Mouse (Mus musculus): ENCODE measurements at regions not wholly inside any gene's neighbourhood (a gene's known extent, or its start where the extent isn't known, plus 50 kb on each side); places are given as distances from the start of the nearest gene placed in this dataset.

GRCm38 (mm10) chr2:51238131-51238931 lies 89.4 kb upstream of the Rnd3 start:
- H3K36me3 ChIP-seq (ENCODE audit: control insufficient read depth, insufficient read depth, low read length): no peaks in the 10 kb centered on the region
- peak; percentile 82 for DNase-seq (ENCODE audit: low spot score)
- no peak overlapping the region for H3K27ac ChIP-seq (replicated peaks; ENCODE audit: low read depth, low read length)
- H3K4me3 ChIP-seq (replicated peaks; ENCODE audit: low read length): no peak overlapping the region
- peaks cover 19% of the 10 kb centered on the region; the same call in 1 of the 2 replicates for H3K4me1 ChIP-seq (ENCODE audit: control insufficient read depth, insufficient read depth, low read length)
- H3K9me3 ChIP-seq (ENCODE audit: control insufficient read depth, low read length): no peaks in the 10 kb centered on the region
- H3K9ac ChIP-seq (ENCODE audit: low read depth, low read length, severe bottlenecking): no peak overlapping the region
- no peak for TF ChIP-seq POLR2A (IDR thresholded peaks at IDR 0.05; ENCODE audit: borderline replicate concordance, extremely low read depth, insufficient read depth, insufficient read length)
- WGBS: 4% methylated on average over 16 of the region's 16 CpGs
- H3K4me2 ChIP-seq (replicated peaks; ENCODE audit: low read depth, low read length, severe bottlenecking): peak overlapping the region; percentile 37
- peak; percentile 88 for ATAC-seq (ENCODE audit: low FRiP score, low read depth)
- no peaks in the 10 kb centered on the region for H3K27me3 ChIP-seq (ENCODE audit: control insufficient read depth, insufficient read depth, low read length)

- H3K27ac ChIP-seq (replicated peaks; ENCODE audit: low read depth, low read length): 0 out of 2 replicates have a peak overlapping the region, but pooled peaks have one; percentile 3
- no peak overlapping the region for H3K4me2 ChIP-seq (replicated peaks; ENCODE audit: low read depth, low read length, severe bottlenecking)
- peak; percentile 60 for DNase-seq (ENCODE audit: low spot score)
- peaks cover 19% of the 10 kb centered on the region; the same call in 1 of the 2 replicates for H3K4me1 ChIP-seq (ENCODE audit: control insufficient read depth, insufficient read depth, low read length)
- TF ChIP-seq POLR2A (IDR thresholded peaks at IDR 0.05; ENCODE audit: borderline replicate concordance, extremely low read depth, insufficient read depth, insufficient read length): no peak
- ATAC-seq (ENCODE audit: low FRiP score, low read depth): no peak
- no peak overlapping the region for H3K9ac ChIP-seq (ENCODE audit: low read depth, low read length, severe bottlenecking)
- 33% methylated on average over 10 of the region's 10 CpGs for WGBS
- H3K9me3 ChIP-seq (ENCODE audit: control insufficient read depth, low read length): no peaks in the 10 kb centered on the region
- H3K4me3 ChIP-seq (replicated peaks; ENCODE audit: low read length): no peak overlapping the region
- H3K27me3 ChIP-seq (ENCODE audit: control insufficient read depth, insufficient read depth, low read length): no peaks in the 10 kb centered on the region
- no peaks in the 10 kb centered on the region for H3K36me3 ChIP-seq (ENCODE audit: control insufficient read depth, insufficient read depth, low read length)
These were observed 88.5 kb upstream of the Rnd3 start for GRCm38 (mm10) chr2:51237451-51237850.

- no peaks in the 10 kb centered on the region for H3K27me3 ChIP-seq (ENCODE audit: control insufficient read depth, insufficient read depth, low read length)
- no peak for ATAC-seq (ENCODE audit: low FRiP score, low read depth)
- TF ChIP-seq POLR2A (IDR thresholded peaks at IDR 0.05; ENCODE audit: borderline replicate concordance, extremely low read depth, insufficient read depth, insufficient read length): no peak
- no peak overlapping the region for H3K9ac ChIP-seq (ENCODE audit: low read depth, low read length, severe bottlenecking)
- DNase-seq (ENCODE audit: low spot score): no peak
- H3K4me1 ChIP-seq (ENCODE audit: control insufficient read depth, insufficient read depth, low read length): peaks cover 19% of the 10 kb centered on the region; the same call in 1 of the 2 replicates
- H3K9me3 ChIP-seq (ENCODE audit: control insufficient read depth, low read length): no peaks in the 10 kb centered on the region
- H3K27ac ChIP-seq (replicated peaks; ENCODE audit: low read depth, low read length): no peak overlapping the region
- no peak overlapping the region for H3K4me3 ChIP-seq (replicated peaks; ENCODE audit: low read length)
- no peaks in the 10 kb centered on the region for H3K36me3 ChIP-seq (ENCODE audit: control insufficient read depth, insufficient read depth, low read length)
- no peak overlapping the region for H3K4me2 ChIP-seq (replicated peaks; ENCODE audit: low read depth, low read length, severe bottlenecking)
- WGBS: 78% methylated on average over 3 of the region's 3 CpGs
These were observed 87.9 kb upstream of the Rnd3 start for GRCm38 (mm10) chr2:51236852-51237251.

- no peak for ATAC-seq (ENCODE audit: low FRiP score, low read depth)
- Histone ChIP-seq H3K27me3 (ENCODE audit: control insufficient read depth, insufficient read depth, low read length) (no peaks in the 10 kb centered on the region), H3K4me3 (replicated peaks; ENCODE audit: low read length) (no peak overlapping the region), H3K9ac (ENCODE audit: low read depth, low read length, severe bottlenecking) (no peak overlapping the region), H3K4me2 (replicated peaks; ENCODE audit: low read depth, low read length, severe bottlenecking) (no peak overlapping the region), H3K4me1 (ENCODE audit: control insufficient read depth, insufficient read depth, low read length) (peaks cover 19% of the 10 kb centered on the region; the same call in 1 of the 2 replicates), H3K27ac (replicated peaks; ENCODE audit: low read depth, low read length) (no peak overlapping the region), H3K36me3 (ENCODE audit: control insufficient read depth, insufficient read depth, low read length) (no peaks in the 10 kb centered on the region), H3K9me3 (ENCODE audit: control insufficient read depth, low read length) (no peaks in the 10 kb centered on the region)
- WGBS: 32% methylated on average over 5 of the region's 5 CpGs
- no peak for TF ChIP-seq POLR2A (IDR thresholded peaks at IDR 0.05; ENCODE audit: borderline replicate concordance, extremely low read depth, insufficient read depth, insufficient read length)
- DNase-seq (ENCODE audit: low spot score): no peak
These were observed 85.5 kb upstream of the Rnd3 start for GRCm38 (mm10) chr2:51234427-51234826.

- no peaks in the 10 kb centered on the region for H3K27me3 ChIP-seq (ENCODE audit: control insufficient read depth, insufficient read depth, low read length)
- DNase-seq (ENCODE audit: low spot score) (no peak), ATAC-seq (ENCODE audit: low FRiP score, low read depth) (no peak)
- H3K4me2 ChIP-seq (replicated peaks; ENCODE audit: low read depth, low read length, severe bottlenecking): no peak overlapping the region
- H3K4me1 ChIP-seq (ENCODE audit: control insufficient read depth, insufficient read depth, low read length): peaks cover 6% of the 10 kb centered on the region; the same call in 1 of the 2 replicates
- no peak overlapping the region for H3K9ac ChIP-seq (ENCODE audit: low read depth, low read length, severe bottlenecking)
- H3K9me3 ChIP-seq (ENCODE audit: control insufficient read depth, low read length): no peaks in the 10 kb centered on the region
- H3K27ac ChIP-seq (replicated peaks; ENCODE audit: low read depth, low read length): no peak overlapping the region
- H3K4me3 ChIP-seq (replicated peaks; ENCODE audit: low read length): no peak overlapping the region
- 49% methylated on average over 1 of the region's 1 CpGs for WGBS
- no peak for TF ChIP-seq POLR2A (IDR thresholded peaks at IDR 0.05; ENCODE audit: borderline replicate concordance, extremely low read depth, insufficient read depth, insufficient read length)
- no peaks in the 10 kb centered on the region for H3K36me3 ChIP-seq (ENCODE audit: control insufficient read depth, insufficient read depth, low read length)
These were observed 73.9 kb upstream of the Rnd3 start for GRCm38 (mm10) chr2:51222851-51223250.

Data from limb, embryonic 14.5 days (tissue).